Mouse (Mus musculus) stomach, postnatal 0 days (tissue): Measurements from ENCODE around the gene Mdk. TPM values are rescaled to one million over a fixed set of nuclear protein-coding genes. Genes with fewer than 3 reads are reported as not detected.

ENCODE experiments used
- ATAC-seq: fragments of 200-750 bp; cut with Nextera tagmentation; 2 replicates; pipeline ENCODE4 v1.8.0; 2017; ENCODE audit not compliant: low FRiP score, low TSS enrichment
- DNase-seq: peaks from one replicate; pipeline ENCODE4 v3.0.0-alpha.2; 2016; ENCODE audit warnings: low spot score
- H3K27ac ChIP-seq: fragments of 300-500 bp; sonication (generic); replicated peaks from 2 replicates; pipeline ENCODE4 v1.5.1; 2014; ENCODE audit warnings: mild to moderate bottlenecking, control low read depth
- H3K27me3 ChIP-seq: fragments of 300-500 bp; sonication (generic); 2 replicates; pipeline ENCODE4 v1.6.1; 2014; ENCODE audit warnings: low read length; ENCODE audit not compliant: control insufficient read depth, insufficient read depth
- H3K36me3 ChIP-seq: fragments of 300-500 bp; sonication (generic); 2 replicates; pipeline ENCODE4 v1.6.1; 2014; ENCODE audit warnings: low read length, mixed read lengths; ENCODE audit not compliant: control insufficient read depth, insufficient read depth
- H3K4me1 ChIP-seq: fragments of 300-500 bp; sonication (generic); replicated peaks from 2 replicates; pipeline ENCODE4 v1.6.1; 2014; ENCODE audit warnings: antibody characterized with exemption; ENCODE audit not compliant: control insufficient read depth, insufficient read depth
- H3K4me2 ChIP-seq: fragments of 300-500 bp; sonication (generic); replicated peaks from 2 replicates; pipeline ENCODE4 v1.6.1; 2014; ENCODE audit warnings: low read depth, mild to moderate bottlenecking, control low read depth, moderate library complexity
- H3K4me3 ChIP-seq: fragments of 300-500 bp; sonication (generic); 2 replicates; pipeline ENCODE4 v1.5.1; 2014; ENCODE audit warnings: low read depth, low read length, control low read depth
- H3K9ac ChIP-seq: fragments of 300-500 bp; sonication (generic); 2 replicates; pipeline ENCODE4 v1.6.1; 2014; ENCODE audit warnings: mild to moderate bottlenecking, low read length, control low read depth, mixed read lengths
- H3K9me3 ChIP-seq: fragments of 300-500 bp; sonication (generic); 2 replicates; pipeline ENCODE4 v1.6.1; 2016; ENCODE audit warnings: low read length; ENCODE audit not compliant: control insufficient read depth
- CTCF ChIP-seq: IDR thresholded peaks from 2 replicates; pipeline ENCODE4 v1.5.1; 2016; ENCODE audit warnings: antibody characterized with exemption, low read depth, mild to moderate bottlenecking, moderate library complexity
- EP300 ChIP-seq: optimal IDR thresholded peaks from 2 replicates; pipeline ENCODE3; 2016; ENCODE audit warnings: antibody characterized with exemption
- WGBS: fragments of 180-500 bp; shearing (Covaris S2); extraction: QIAGEN DNeasy Blood & Tissue Kit; methylation state at CpG from one replicate; pipeline ENCODE4 v1.1.7; 2014; 5-methylcytosine and 5-hydroxymethylcytosine counted together
- polyA plus RNA-seq: library from polyadenylated mRNA; unstranded; fragments of >200 nt; fragmentation: Nextera tagmentation; extraction: Ambion mirVana; gene quantifications from 2 replicates; pipeline ENCODE4 v1.2.1, GENCODE M21; 2015

Gene Mdk
- polyA plus RNA-seq, 1 experiment from 2014 or later: 157 TPM

- no peak for ATAC-seq
- H3K9ac ChIP-seq: no peak overlapping the region
- peaks cover 4% of the 10 kb centered on the region; the same call in 1 of the 2 replicates for H3K27me3 ChIP-seq
- peaks cover 11% of the 10 kb centered on the region for H3K4me1 ChIP-seq
- no peaks in the 10 kb centered on the region for H3K9me3 ChIP-seq
- no peak overlapping the region for H3K4me3 ChIP-seq
- WGBS: 61% methylated on average over 15 of the region's 15 CpGs
- H3K27ac ChIP-seq: no peak overlapping the region
- no peaks in the 10 kb centered on the region for H3K36me3 ChIP-seq
- TF ChIP-seq EP300 (no peak), CTCF (no peak)
- H3K4me2 ChIP-seq: no peak overlapping the region
- no peak for DNase-seq
Measured at GRCm38 (mm10) chr2:91925442-91925841, 6.7 kb downstream of the Mdk start.

- H3K4me1 ChIP-seq: peaks cover 10% of the 10 kb centered on the region
- DNase-seq: no peak
- TF ChIP-seq CTCF (no peak), EP300 (no peak)
Measured at GRCm38 (mm10) chr2:91924726-91925125, 7.4 kb downstream of the Mdk start.

DNA sequence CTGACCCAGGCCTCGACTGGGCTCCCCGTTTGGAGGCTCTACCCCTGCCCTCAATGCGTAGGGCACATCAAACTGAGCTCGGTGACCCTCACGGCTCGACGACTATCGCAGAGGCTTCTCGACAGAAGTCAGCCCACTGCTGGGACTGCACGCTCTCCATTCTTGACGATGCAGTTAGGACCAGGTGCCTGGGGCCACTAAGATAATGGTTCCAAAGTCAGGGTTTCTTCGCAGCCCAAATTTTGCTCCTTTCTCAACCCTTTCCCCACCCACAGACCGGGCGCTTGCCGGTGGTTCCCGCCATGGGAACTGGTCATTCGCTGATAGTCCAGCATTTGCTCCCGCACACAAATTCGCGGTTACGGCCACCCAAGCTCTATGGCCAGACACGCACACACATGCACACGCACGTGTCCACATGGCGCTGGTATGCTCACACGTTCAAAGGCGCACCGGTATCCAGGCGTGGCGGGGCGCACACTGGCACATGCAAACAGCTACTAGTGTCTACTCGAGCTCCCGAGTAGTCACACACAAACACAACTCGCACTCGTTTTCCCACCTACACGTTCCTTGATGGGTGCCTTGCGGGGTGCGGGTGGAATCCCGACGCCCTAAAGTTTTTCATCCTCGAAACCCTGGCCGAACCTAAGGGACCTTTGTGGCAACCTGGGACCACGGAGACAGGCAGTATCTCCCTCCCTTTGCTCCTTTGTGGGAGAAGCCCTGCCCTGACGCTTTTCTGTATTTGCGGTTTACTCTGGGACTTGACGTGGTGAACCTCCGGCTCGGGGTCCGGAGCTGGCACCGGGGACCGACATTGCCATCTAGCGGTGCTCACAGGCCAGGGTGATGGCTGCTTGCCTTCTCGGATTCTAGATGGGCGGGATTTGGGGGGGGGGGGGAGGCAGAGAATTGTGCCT lies 8.4 kb downstream of the Mdk start:
- WGBS: 4% methylated on average over 54 of the region's 54 CpGs
- Histone ChIP-seq H3K27ac (no peak overlapping the region), H3K4me3 (peak overlapping the region; percentile 53), H3K36me3 (no peaks in the 10 kb centered on the region), H3K27me3 (peaks cover 4% of the 10 kb centered on the region; the same call in 1 of the 2 replicates), H3K9me3 (no peaks in the 10 kb centered on the region), H3K4me1 (peaks cover 10% of the 10 kb centered on the region), H3K4me2 (peak overlapping the region; percentile 95), H3K9ac (no peak overlapping the region)
- TF ChIP-seq EP300 (no peak), CTCF (peak; percentile 84)
- DNase-seq (peak; percentile 82), ATAC-seq (peak; percentile 38; the same call in 1 of the 2 replicates)

More at GRCm38 (mm10) chr2:91924726-91925125, 7.4 kb downstream of the Mdk start:
- H3K27ac ChIP-seq: no peak overlapping the region
- H3K9ac ChIP-seq: no peak overlapping the region
- no peaks in the 10 kb centered on the region for H3K9me3 ChIP-seq
- 76% methylated on average over 1 of the region's 1 CpGs for WGBS
- no peak overlapping the region for H3K4me2 ChIP-seq
- ATAC-seq: no peak
- H3K36me3 ChIP-seq: no peaks in the 10 kb centered on the region
- H3K27me3 ChIP-seq: peaks cover 4% of the 10 kb centered on the region; the same call in 1 of the 2 replicates
- no peak overlapping the region for H3K4me3 ChIP-seq

DNA sequence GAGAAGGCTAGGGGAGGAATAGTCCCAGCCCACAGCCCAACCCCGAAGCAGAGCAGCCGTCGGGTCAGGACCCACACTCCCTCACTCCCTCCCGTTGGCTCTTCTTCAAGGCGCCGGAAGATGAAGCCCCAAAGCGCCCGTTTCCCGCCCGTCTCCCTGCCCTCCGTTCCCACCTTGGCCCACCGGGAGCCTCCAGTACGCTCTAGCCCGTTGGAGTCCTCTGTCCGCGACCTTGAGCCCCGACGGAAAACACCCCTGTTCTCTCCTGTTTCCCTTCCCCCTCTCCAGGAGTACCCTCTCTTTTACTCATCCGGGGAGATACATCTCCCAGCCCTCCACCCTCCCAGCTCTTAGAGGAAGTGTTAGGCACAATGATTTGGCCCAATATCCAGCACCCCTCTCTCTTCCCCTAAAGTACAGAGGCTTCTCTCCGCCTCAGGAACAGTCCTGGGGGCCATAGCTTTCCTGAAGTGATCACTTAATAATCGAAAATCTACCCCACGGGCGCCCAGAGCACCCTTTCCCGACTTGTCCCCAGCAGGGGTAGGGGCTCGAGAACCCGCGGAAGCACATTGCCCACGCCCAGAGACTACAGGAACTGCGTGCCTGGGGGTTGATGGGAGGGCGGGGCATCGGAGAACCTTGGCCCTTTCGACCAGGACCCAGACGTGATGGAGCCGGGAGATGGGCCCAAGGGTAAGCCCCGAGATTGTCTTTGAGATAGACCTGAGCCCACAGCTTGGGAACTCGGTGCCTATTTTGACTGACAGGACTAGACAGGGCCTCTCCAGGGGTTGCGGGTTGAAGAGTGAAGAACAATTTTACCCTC lies 9.3 kb downstream of the Mdk start:
- Histone ChIP-seq H3K36me3 (peaks cover 6% of the 10 kb centered on the region), H3K9me3 (no peaks in the 10 kb centered on the region), H3K9ac (no peak overlapping the region), H3K4me3 (peak overlapping the region; percentile 53), H3K4me1 (peaks cover 10% of the 10 kb centered on the region), H3K27ac (no peak overlapping the region), H3K27me3 (peaks cover 4% of the 10 kb centered on the region; the same call in 1 of the 2 replicates), H3K4me2 (peak overlapping the region; percentile 95)
- DNase-seq: no peak
- ATAC-seq: no peak
- TF ChIP-seq EP300 (no peak), CTCF (no peak)
- 3% methylated on average over 37 of the region's 37 CpGs for WGBS

- Histone ChIP-seq H3K9ac (peak overlapping the region; percentile 13; the same call in 1 of the 2 replicates), H3K9me3 (no peaks in the 10 kb centered on the region), H3K27ac (no peak overlapping the region), H3K4me1 (peaks cover 10% of the 10 kb centered on the region), H3K36me3 (peaks cover 12% of the 10 kb centered on the region), H3K4me3 (peak overlapping the region; percentile 53), H3K27me3 (peaks cover 4% of the 10 kb centered on the region; the same call in 1 of the 2 replicates), H3K4me2 (peak overlapping the region; percentile 95)
- no peak for TF ChIP-seq EP300
- TF ChIP-seq CTCF: peak; percentile 62
- WGBS: 1% methylated on average over 53 of the region's 64 CpGs
- ATAC-seq: peak; percentile 47
- DNase-seq: peak; percentile 67
Measured at GRCm38 (mm10) chr2:91921790-91922570, 10.1 kb downstream of the Mdk start.
